12 mouse cellular contexts compared by ENCODE assay signal in the genomic region with DNA sequence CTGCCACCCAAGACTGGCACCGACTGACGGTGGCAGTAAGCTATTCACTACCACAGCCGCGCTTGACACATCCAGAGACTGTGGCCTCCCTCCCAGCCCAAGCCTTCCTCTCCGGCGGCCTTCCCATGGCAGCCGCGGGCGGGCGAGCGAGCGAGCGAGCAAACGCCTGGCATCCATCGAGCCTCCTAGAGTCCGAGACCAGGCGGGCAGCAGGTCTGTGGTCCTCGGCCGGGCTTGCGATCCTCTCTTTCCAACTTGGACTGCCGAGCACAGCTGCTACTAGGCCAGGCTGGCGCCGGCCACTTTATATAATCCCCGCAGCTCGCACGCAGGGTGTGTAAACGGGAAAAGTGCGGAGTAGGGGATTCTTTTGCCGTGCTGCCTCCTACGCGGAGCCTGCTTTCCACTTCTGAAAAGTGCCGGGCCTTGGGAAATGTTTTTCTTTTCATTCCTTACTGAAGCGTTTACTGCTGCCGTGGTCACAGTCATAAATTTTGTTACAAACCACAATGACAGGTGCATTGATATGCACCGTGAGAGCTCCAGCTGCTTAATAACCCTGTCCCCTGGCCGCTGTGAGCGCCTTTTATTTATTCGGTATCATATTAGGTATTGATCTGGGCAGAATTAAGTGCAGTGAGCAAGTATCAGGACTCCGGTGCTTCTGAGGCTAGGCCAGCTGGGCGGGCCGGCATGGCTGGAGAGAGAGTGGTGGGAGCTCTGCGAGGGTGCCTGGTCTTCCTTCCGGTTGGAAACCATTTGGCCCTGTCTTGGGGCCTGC. TPM values are rescaled to one million over a fixed set of nuclear protein-coding genes. Genes with fewer than 3 reads are reported as not detected.
A peak's percentile ranks its signal among the peaks of the same experiment; 100 is the strongest.
DNase-seq lines count a peak whose midpoint lies in the region; ATAC-seq and TF ChIP-seq lines count a peak whose summit lies in the region.
"Had no signal": no experiment of that assay in that cellular context is flagged by ENCODE, and none has a peak within 500 bp of the region (broad histone marks: within the 10 kb centered on the region; RNA-seq: fewer than 3 reads in every experiment).

No protein-coding gene starts in this region.

- WGBS in kidney, adult 2 months, result 24% methylated on average over 43 of the region's 43 CpGs
- WGBS in limb, embryonic 13.5 days, result 2% methylated on average over 43 of the region's 43 CpGs

- H3K27ac ChIP-seq in kidney, adult 2 months (ENCODE audit: insufficient read depth, low read depth, low read length), result no peak overlapping the region
- no peak overlapping the region for H3K27ac ChIP-seq in limb, embryonic 13.5 days

- TF ChIP-seq CTCF in kidney, adult 2 months (conservative IDR thresholded peaks at IDR 0.05; ENCODE audit: insufficient read depth, insufficient read length, low read depth, low read length), result no peak
- no peak for TF ChIP-seq CTCF in brain, embryonic 14.5 days (IDR thresholded peaks at IDR 0.05; ENCODE audit: borderline replicate concordance, extremely low read depth, insufficient read depth, insufficient read length)

- H3K4me3 ChIP-seq in kidney, adult 2 months (ENCODE audit: insufficient read depth, low read depth, low read length), result peak overlapping the region; percentile 19
- H3K4me3 ChIP-seq in limb, embryonic 13.5 days, result peak overlapping the region; percentile 22

- ATAC-seq in granulocyte monocyte progenitor cell, adult 5-6 weeks (replicated peaks; ENCODE audit: poor library complexity, severe bottlenecking), result peak; percentile 17; the same call in 1 of the 2 replicates
- no peak for ATAC-seq in limb, embryonic 13.5 days (ENCODE audit: low FRiP score, low read depth)
- ATAC-seq: forebrain, postnatal 0 days had no signal

- TF ChIP-seq POLR2A in kidney, adult 2 months (IDR thresholded peaks at IDR 0.05; ENCODE audit: low read depth, low read length), result no peak
- TF ChIP-seq POLR2A in brain, embryonic 14.5 days (IDR thresholded peaks at IDR 0.05; ENCODE audit: borderline replicate concordance, extremely low read depth, insufficient read depth, insufficient read length, poor library complexity, severe bottlenecking), result no peak

- H3K9me3 ChIP-seq in limb, embryonic 13.5 days, result no peaks in the 10 kb centered on the region

- H3K4me1 ChIP-seq in kidney, adult 2 months (ENCODE audit: control insufficient read depth, insufficient read depth, low read length), result peaks cover 5% of the 10 kb centered on the region; the same call in 1 of the 2 replicates
- H3K4me1 ChIP-seq in limb, embryonic 13.5 days, result peaks cover 28% of the 10 kb centered on the region

- peak overlapping the region; percentile 52 for H3K4me2 ChIP-seq in limb, embryonic 13.5 days (replicated peaks)

- no peak overlapping the region for H3K9ac ChIP-seq in limb, embryonic 13.5 days
- H3K9ac ChIP-seq: forebrain, postnatal 0 days had no signal

- no peaks in the 10 kb centered on the region for H3K36me3 ChIP-seq in kidney, adult 2 months (ENCODE audit: control insufficient read depth, insufficient read depth, low read length)
- no peaks in the 10 kb centered on the region for H3K36me3 ChIP-seq in limb, embryonic 13.5 days

- DNase-seq in kidney, adult 2 months, result no peak
- DNase-seq in kidney, adult 18-20 months, result no peak
- peak; percentile 49 for DNase-seq in brain, embryonic 14.5 days (ENCODE audit: low read depth)
- no peak for DNase-seq in gastrocnemius, adult 18-20 months (ENCODE audit: low spot score)
- DNase-seq in layer of hippocampus, adult 9-11 months, result no peak
- DNase-seq in natural killer cell, adult 2 months (ENCODE audit: low spot score in 2 of 2), result no peak
- DNase-seq: forebrain, postnatal 0 days had no signal

- H3K27me3 ChIP-seq in kidney, adult 2 months (replicated peaks; ENCODE audit: control insufficient read depth, insufficient read depth, low read length), result no peaks in the 10 kb centered on the region
- H3K27me3 ChIP-seq in limb, embryonic 13.5 days, result peaks cover 99% of the 10 kb centered on the region

RNA-seq across cellular contexts. Expression of gene Gm28230, which starts 14.0 kb away (rescaled TPM):
- polyA plus RNA-seq in kidney, adult 2 months (2012; rRNA removed), result 5.5 and 7.8 TPM in 2 replicates
- 0.44 and 1.7 TPM in 2 replicates for polyA plus RNA-seq in brain, embryonic 14.5 days (2012; rRNA removed)
- not detected in 2 replicates for total RNA-seq in granulocyte monocyte progenitor cell, adult 5-6 weeks (2014; fragmentation: Nextera tagmentation)
- total RNA-seq in granulocyte monocyte progenitor cell, adult 5-6 weeks (2017), result not detected in 2 replicates
- polyA plus RNA-seq in limb, embryonic 13.5 days (2015; fragmentation: Nextera tagmentation; extraction: Ambion mirVana), result 0.08 and 0.26 TPM in 2 replicates
- total RNA-seq in gastrocnemius, adult 18-20 months (2021), result under 1 TPM; 0.07 to 0.19 TPM
- total RNA-seq: forebrain, postnatal 0 days; MEL had no signal
- polyA plus RNA-seq: forebrain, postnatal 0 days had no signal

RNA-seq across cellular contexts. Expression of gene Hoxd1, which starts 22.3 kb away (rescaled TPM):
- polyA plus RNA-seq in kidney, adult 2 months (2012; rRNA removed), result 0.04 and 0.08 TPM in 2 replicates
- 0.34 and 1.3 TPM in 2 replicates for polyA plus RNA-seq in brain, embryonic 14.5 days (2012; rRNA removed)
- not detected in 2 replicates for total RNA-seq in granulocyte monocyte progenitor cell, adult 5-6 weeks (2014; fragmentation: Nextera tagmentation)
- not detected in 2 replicates for total RNA-seq in granulocyte monocyte progenitor cell, adult 5-6 weeks (2017)
- polyA plus RNA-seq in limb, embryonic 13.5 days (2015; fragmentation: Nextera tagmentation; extraction: Ambion mirVana), result 0.61 and 0.69 TPM in 2 replicates
- not detected for total RNA-seq in gastrocnemius, adult 18-20 months (2021)
- total RNA-seq: forebrain, postnatal 0 days; MEL had no signal
- polyA plus RNA-seq: forebrain, postnatal 0 days; large intestine, adult 2 months; small intestine, adult 2 months had no signal

RNA-seq across cellular contexts. Expression of gene Hoxd4, which starts 28.8 kb away (rescaled TPM):
- 20.3 and 31.4 TPM in 2 replicates for polyA plus RNA-seq in kidney, adult 2 months (2012; rRNA removed)
- 0.81 and 5.5 TPM in 2 replicates for polyA plus RNA-seq in brain, embryonic 14.5 days (2012; rRNA removed)
- total RNA-seq in granulocyte monocyte progenitor cell, adult 5-6 weeks (2014; fragmentation: Nextera tagmentation), result not detected in 2 replicates
- not detected in 2 replicates for total RNA-seq in granulocyte monocyte progenitor cell, adult 5-6 weeks (2017)
- 0.32 and 0.55 TPM in 2 replicates for polyA plus RNA-seq in limb, embryonic 13.5 days (2015; fragmentation: Nextera tagmentation; extraction: Ambion mirVana)
- total RNA-seq in gastrocnemius, adult 18-20 months (2021), result 1 to 10 TPM; 1.0 to 1.3 TPM
- total RNA-seq: forebrain, postnatal 0 days; MEL had no signal
- polyA plus RNA-seq: forebrain, postnatal 0 days had no signal

RNA-seq across cellular contexts. Expression of gene Hoxd3, which starts 28.8 kb away (rescaled TPM):
- polyA plus RNA-seq in kidney, adult 2 months (2012; rRNA removed), result 10.2 and 10.7 TPM in 2 replicates
- polyA plus RNA-seq in brain, embryonic 14.5 days (2012; rRNA removed), result 9.6 and 47.4 TPM in 2 replicates
- not detected in 2 replicates for total RNA-seq in granulocyte monocyte progenitor cell, adult 5-6 weeks (2014; fragmentation: Nextera tagmentation)
- total RNA-seq in granulocyte monocyte progenitor cell, adult 5-6 weeks (2017), result not detected in 2 replicates
- polyA plus RNA-seq in limb, embryonic 13.5 days (2015; fragmentation: Nextera tagmentation; extraction: Ambion mirVana), result 0.84 and 0.88 TPM in 2 replicates
- not detected for total RNA-seq in gastrocnemius, adult 18-20 months (2021)
- total RNA-seq: forebrain, postnatal 0 days; MEL had no signal
- polyA plus RNA-seq: forebrain, postnatal 0 days had no signal

RNA-seq across cellular contexts. Expression of gene Hoxd8, which starts 36.1 kb away (rescaled TPM):
- polyA plus RNA-seq in kidney, adult 2 months (2012; rRNA removed), result 45.8 and 46.2 TPM in 2 replicates
- 0.73 and 1.6 TPM in 2 replicates for polyA plus RNA-seq in brain, embryonic 14.5 days (2012; rRNA removed)
- not detected in 2 replicates for total RNA-seq in granulocyte monocyte progenitor cell, adult 5-6 weeks (2014; fragmentation: Nextera tagmentation)
- total RNA-seq in granulocyte monocyte progenitor cell, adult 5-6 weeks (2017), result not detected in 2 replicates
- polyA plus RNA-seq in limb, embryonic 13.5 days (2015; fragmentation: Nextera tagmentation; extraction: Ambion mirVana), result 7.3 and 7.5 TPM in 2 replicates
- total RNA-seq in gastrocnemius, adult 18-20 months (2021), result 10 to 100 TPM; 32.2 to 40.3 TPM
